Mouse (Mus musculus): ENCODE data around the gene Grik3.

Grik3 gene

GRCm38 (mm10) chr4:125492122-125492505 lies 1.6 kb downstream of the Grik3 start:
- in situ Hi-C loops (cut with MboI): no loop called here

GRCm38 (mm10) chr4:125492706-125493105 lies 2.2 kb downstream of the Grik3 start:
- in situ Hi-C loops (cut with MboI): no loop called here

DNA sequence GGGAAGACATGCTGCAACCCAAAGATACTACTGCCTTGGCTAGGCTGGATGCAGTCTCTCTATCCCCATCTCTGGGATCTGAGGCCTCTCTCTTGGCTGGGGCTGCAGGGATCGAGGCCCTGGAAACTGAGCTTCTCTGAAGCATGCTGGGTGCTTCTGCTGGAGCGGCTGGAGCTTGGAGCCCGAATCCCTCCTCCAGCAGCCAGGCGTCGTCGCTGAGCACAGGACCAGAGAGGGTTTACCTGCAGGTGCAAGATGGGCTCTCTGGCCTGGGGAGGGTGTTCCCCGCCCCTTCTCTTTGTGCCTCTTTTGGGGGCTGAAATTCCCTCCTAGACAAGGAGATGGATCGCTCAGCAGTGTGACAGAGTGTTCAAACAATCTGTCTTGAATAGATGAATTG lies 2.6 kb downstream of the Grik3 start:
- in situ Hi-C loops (cut with MboI): no loop called here

DNA sequence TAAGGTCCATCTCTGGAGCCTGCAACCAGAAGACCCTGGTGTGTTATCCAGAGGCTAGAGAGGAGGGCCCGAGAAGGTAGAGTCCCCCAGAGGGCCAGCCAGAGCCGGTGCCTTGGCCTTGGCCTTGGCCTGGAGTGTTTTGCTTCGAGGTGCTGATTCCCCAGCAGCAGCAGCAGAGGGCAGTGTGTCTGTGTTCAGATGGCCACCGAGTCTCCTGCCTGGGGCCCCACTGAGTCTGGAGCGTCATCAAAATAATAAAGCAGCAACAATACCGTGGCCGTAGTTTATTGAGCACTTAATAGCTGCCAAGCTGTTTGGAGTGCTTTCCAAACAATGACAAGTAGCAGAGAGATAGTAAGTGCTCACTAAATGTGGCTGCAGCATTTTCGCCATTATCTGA lies 5.0 kb downstream of the Grik3 start:
- in situ Hi-C loops (cut with MboI): no loop called here

- in situ Hi-C loops (cut with MboI): no loop called here
Observed at GRCm38 (mm10) chr4:125497001-125497400, 6.5 kb downstream of the Grik3 start.

- in situ Hi-C loops (cut with MboI): no loop called here
Observed at GRCm38 (mm10) chr4:125497471-125497870, 7.0 kb downstream of the Grik3 start.

DNA sequence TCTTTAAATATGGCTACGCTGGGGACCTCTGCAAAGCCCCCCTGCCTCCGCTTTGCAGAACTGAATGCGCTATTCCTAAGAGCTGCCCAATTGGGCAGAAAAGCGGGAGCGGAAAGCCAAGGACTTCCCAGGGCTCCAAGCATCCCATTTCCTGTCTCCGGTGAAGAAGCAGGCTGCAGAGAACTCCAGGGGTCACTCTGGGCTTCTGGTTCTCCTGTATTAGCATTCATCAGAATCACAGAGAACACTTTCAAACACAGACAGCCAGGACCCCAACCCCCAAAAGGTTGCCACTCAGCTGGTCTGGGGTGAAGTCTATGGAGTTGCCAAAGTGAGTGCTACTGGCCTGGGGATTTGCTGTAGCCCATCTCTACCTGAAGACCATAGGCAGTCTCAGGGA lies 8.4 kb downstream of the Grik3 start:
- in situ Hi-C loops (cut with MboI): no loop called here

- in situ Hi-C loops (cut with MboI): no loop called here
Observed at GRCm38 (mm10) chr4:125502861-125503260, 12.4 kb downstream of the Grik3 start.

GRCm38 (mm10) chr4:125512434-125512833 lies 21.9 kb downstream of the Grik3 start:
- in situ Hi-C loops (cut with MboI): no loop called here

GRCm38 (mm10) chr4:125515646-125516045 lies 25.1 kb downstream of the Grik3 start:
- in situ Hi-C loops (cut with MboI): no loop called here

GRCm38 (mm10) chr4:125516612-125517011 lies 26.1 kb downstream of the Grik3 start:
- in situ Hi-C loops (cut with MboI): no loop called here

GRCm38 (mm10) chr4:125518861-125519260 lies 28.4 kb downstream of the Grik3 start:
- in situ Hi-C loops (cut with MboI): no loop called here

GRCm38 (mm10) chr4:125522931-125523330 lies 32.4 kb downstream of the Grik3 start:
- in situ Hi-C loops (cut with MboI): no loop called here

DNA sequence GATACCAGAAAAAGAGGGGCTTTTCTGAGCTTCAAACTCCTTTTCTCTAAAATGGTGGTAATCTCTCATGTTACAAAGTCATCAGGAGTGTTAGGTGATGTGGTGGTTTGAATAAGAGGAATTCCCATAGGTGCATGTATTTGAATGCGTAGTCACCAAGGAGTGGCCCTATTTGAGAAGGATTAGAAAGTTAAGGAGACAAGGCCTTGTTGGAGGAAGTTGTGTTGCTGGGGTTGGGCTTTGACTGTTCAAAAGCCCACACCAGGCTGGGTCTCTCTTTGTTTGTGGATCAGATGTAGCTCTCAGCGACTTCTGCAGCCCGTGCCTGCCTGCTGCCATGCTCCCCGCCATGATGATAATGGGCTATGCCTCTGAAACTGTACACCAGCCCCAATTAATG lies 34.8 kb downstream of the Grik3 start:
- in situ Hi-C loops (cut with MboI): no loop called here

GRCm38 (mm10) chr4:125526425-125526824 lies 35.9 kb downstream of the Grik3 start:
- in situ Hi-C loops (cut with MboI): no loop called here

DNA sequence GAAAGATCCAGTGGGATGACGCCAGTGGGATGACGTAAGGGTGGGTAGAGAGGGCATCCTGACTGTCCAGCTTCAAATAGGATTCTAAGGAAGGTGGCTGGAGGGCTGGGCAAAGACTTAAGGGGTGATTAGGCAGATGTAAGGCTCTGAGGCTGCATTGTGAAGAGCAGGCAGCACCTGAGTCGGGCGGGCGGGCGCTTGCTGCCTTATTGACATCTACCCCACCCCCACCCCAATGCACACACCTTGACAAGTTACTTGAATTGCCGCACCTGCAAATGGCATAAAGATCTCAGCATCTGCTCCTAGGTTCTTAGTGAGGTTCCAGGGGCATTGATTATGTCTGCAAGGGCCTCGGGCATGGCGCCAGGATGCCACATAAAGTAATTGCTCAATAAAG lies 43.5 kb downstream of the Grik3 start:
- in situ Hi-C loops (cut with MboI): no loop called here

- in situ Hi-C loops (cut with MboI): no loop called here
Observed at GRCm38 (mm10) chr4:125534449-125534848, 43.9 kb downstream of the Grik3 start.

GRCm38 (mm10) chr4:125534991-125535401 lies 44.5 kb downstream of the Grik3 start:
- in situ Hi-C loops (cut with MboI): no loop called here

GRCm38 (mm10) chr4:125535465-125535864 lies 45.0 kb downstream of the Grik3 start:
- in situ Hi-C loops (cut with MboI): no loop called here

DNA sequence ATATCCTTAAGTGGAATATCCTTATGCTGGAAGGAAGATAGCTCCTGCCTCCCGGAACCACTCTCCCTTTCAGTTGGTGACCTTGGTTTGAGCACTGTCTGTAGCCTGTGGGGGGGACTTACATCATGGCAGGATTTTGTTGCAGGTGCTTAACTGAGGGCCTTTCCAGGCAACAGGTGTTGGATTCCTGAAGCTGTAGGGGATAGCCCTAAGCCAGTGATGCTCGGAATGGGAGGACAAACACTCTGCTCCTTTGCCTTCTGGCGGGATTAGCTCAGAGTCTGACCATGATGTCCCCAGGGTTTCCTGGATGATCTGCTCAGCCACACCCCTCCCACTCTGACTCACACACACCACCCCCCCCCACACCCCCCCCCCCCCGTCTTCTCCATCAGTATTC lies 45.5 kb downstream of the Grik3 start:
- in situ Hi-C loops (cut with MboI): no loop called here

GRCm38 (mm10) chr4:125538301-125538965 lies 47.9 kb downstream of the Grik3 start:
- in situ Hi-C loops (cut with MboI): no loop called here

- in situ Hi-C loops (cut with MboI): no loop called here
Observed at GRCm38 (mm10) chr4:125539617-125540016, 49.1 kb downstream of the Grik3 start.

DNA sequence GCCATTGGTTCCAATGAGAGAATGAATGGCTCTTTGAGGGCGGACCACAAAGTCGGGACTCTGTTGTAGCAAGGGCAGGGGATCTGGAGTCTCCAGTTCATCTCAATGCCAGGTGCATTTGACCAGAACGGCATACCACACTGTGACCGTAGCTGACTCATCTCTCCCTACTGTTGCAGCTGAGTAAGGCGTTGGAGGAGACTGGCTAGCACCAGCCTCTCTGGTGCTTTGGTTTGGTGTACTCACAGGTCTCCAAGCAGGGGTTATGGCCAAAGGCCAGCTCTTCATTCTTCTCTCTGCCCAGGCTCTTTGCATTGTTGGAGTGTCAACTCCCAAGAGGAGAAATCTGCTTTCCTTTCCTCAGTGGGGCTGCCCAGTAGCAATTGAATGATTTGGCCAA lies 52.7 kb downstream of the Grik3 start:
- in situ Hi-C loops (cut with MboI): no loop called here
